Mouse (Mus musculus) lung, adult 18-20 months (tissue): Measurements from ENCODE around the gene Pik3r2.
A peak's percentile ranks its signal among the peaks of the same experiment; 100 is the strongest.
"Not testable (repeated sequence)": the region's sequence is repeated elsewhere in the genome, so short reads cannot be mapped to it uniquely, and the experiment has no call there.

ENCODE experiments used
- DNase-seq, 2 experiments: peaks; one replicate each; pipeline ENCODE4 v3.0.0; 2022; ENCODE audit warnings: mixed read lengths in 2 of 2

Pik3r2 gene

GRCm38 (mm10) chr8:70776496-70777444, at the start of gene Pik3r2:
Gene Pik3r2 (minus strand): TSS chr8:70776713.
- peak; percentile 95 to 97 for DNase-seq

GRCm38 (mm10) chr8:70825816-70826215, 49.3 kb upstream of the Pik3r2 start:
- no peak for DNase-seq

GRCm38 (mm10) chr8:70823802-70824201, 47.3 kb upstream of the Pik3r2 start:
- no peak for DNase-seq

GRCm38 (mm10) chr8:70822594-70822993, 46.1 kb upstream of the Pik3r2 start:
- not testable (repeated sequence) for DNase-seq

- DNase-seq = no peak
Observed at GRCm38 (mm10) chr8:70821992-70822391, 45.5 kb upstream of the Pik3r2 start.

- peak; percentile 67 to 71 for DNase-seq
Observed at GRCm38 (mm10) chr8:70821399-70821962, 45.0 kb upstream of the Pik3r2 start.

- peak; percentile 94 to 96 for DNase-seq
Observed at GRCm38 (mm10) chr8:70820101-70820935, 43.8 kb upstream of the Pik3r2 start.

GRCm38 (mm10) chr8:70816679-70817078, 40.2 kb upstream of the Pik3r2 start:
- DNase-seq = peak; percentile 79 to 88

- no peak for DNase-seq
Observed at GRCm38 (mm10) chr8:70812885-70813284, 36.4 kb upstream of the Pik3r2 start.

GRCm38 (mm10) chr8:70812055-70812454, 35.5 kb upstream of the Pik3r2 start:
- DNase-seq = no peak

- no peak for DNase-seq
Observed at GRCm38 (mm10) chr8:70810962-70811680, 34.6 kb upstream of the Pik3r2 start.

- no peak for DNase-seq
Observed at GRCm38 (mm10) chr8:70808955-70809701, 32.6 kb upstream of the Pik3r2 start.

- no peak for DNase-seq
Observed at GRCm38 (mm10) chr8:70808239-70808638, 31.7 kb upstream of the Pik3r2 start, which contains the start of gene Il12rb1. Gene Il12rb1 (plus strand): TSS chr8:70808449.

- DNase-seq = no peak
Observed at GRCm38 (mm10) chr8:70807304-70807703, 30.8 kb upstream of the Pik3r2 start.

- peak; percentile 67 to 74 for DNase-seq
Observed at GRCm38 (mm10) chr8:70806541-70806940, 30.0 kb upstream of the Pik3r2 start.

GRCm38 (mm10) chr8:70804481-70805206, 28.1 kb upstream of the Pik3r2 start, which contains the start of gene Mast3:
Gene Mast3 (minus strand): TSS chr8:70805054.
- DNase-seq = peak; percentile 90 to 93

GRCm38 (mm10) chr8:70803761-70804480, 27.4 kb upstream of the Pik3r2 start:
- peak; percentile 60 to 69 for DNase-seq

- DNase-seq = no peak
Observed at GRCm38 (mm10) chr8:70802786-70803510, 26.4 kb upstream of the Pik3r2 start.

- DNase-seq = no peak
Observed at GRCm38 (mm10) chr8:70801830-70802229, 25.3 kb upstream of the Pik3r2 start.
